Mouse (Mus musculus): ENCODE results near the gene Sh3glb1.

- TF ChIP-seq CTCF (IDR thresholded peaks at IDR 0.05; ENCODE audit: insufficient read depth, low read depth, low read length) (no peak), POLR2A (IDR thresholded peaks at IDR 0.05; ENCODE audit: insufficient read depth, low read depth, low read length) (no peak)
Measured at GRCm38 (mm10) chr3:144714126-144714525, 6.0 kb downstream of the Sh3glb1 start.
